Mouse (Mus musculus) right cerebral cortex, postnatal 36 days (tissue): ENCODE data around the gene Sarnp.
A peak's percentile ranks its signal among the peaks of the same experiment; 100 is the strongest.

Experiments used
- DNase-seq, 2 experiments: peaks; one replicate each; pipeline ENCODE4 v3.0.0; 2022; ENCODE audit warnings: low spot score in 2 of 2, mixed read lengths in 1 of 2

Sarnp gene

GRCm38 (mm10) chr10:128916665-128917064 is 99.5 kb downstream of the Sarnp start:
- no peak for DNase-seq

GRCm38 (mm10) chr10:128917400-128917799 is 100.3 kb downstream of the Sarnp start:
- DNase-seq = no peak

DNA sequence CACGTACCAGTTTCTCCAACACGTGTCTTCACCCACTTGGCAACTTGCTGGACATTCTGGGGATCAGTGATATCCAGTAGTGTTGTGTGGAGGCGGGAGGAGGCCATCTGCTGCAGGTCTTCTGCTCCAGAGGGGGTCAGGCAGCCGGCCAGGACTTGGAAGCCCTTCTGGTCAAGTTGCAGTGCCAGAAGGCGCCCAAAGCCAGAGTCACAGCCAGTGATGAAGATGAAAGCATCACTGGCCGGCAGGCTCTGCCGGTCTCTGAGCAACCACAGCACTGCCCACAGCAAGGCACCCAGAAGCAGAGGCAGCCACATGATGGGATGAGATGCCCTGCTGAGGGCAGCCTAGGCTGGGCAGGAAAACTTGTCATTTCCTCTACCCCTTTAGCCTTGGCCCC is 101.1 kb downstream of the Sarnp start:
- DNase-seq = no peak

DNA sequence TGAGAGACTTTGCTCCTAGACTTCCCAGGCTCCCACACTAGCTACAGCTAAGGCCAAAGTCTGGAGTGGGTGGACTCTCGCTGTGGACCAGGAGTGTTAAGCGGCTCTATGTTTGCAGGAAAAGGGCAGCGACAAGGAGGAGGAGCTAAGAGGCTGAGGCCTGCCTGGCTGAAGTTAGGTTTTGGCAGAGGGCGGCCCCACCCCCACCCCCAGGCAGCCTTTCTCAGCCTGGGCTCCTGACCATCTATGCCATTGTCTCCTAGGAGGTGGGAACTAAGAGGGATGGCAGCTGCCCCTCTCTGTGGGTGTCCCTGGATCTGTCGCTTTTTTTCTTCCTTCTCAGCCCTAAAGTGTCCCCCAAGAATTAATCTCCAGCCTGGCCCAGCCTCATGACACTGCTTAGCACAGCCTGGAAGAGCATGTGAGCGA is 102.1 kb downstream of the Sarnp start:
- no peak for DNase-seq

DNA sequence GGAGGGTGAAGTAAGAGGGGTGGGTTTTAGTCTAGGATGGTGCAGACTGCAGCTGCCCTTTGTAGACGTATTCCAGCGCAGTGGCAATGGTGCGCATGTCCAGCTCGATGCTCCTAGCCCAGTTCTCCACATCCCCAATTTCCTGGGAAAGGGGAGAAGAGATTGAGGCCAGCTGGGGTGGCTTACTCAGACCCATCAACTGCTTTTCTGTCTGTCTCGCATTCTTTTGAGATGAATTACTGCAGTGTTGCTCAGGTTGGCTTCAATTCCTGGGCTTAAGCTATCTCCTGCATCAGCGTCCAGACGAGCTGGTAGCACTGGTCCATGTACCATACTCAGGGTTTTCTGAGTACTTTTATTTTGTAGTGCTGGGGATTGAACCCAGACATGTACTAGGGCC is 102.8 kb downstream of the Sarnp start:
- no peak for DNase-seq

- DNase-seq = no peak
Measured at GRCm38 (mm10) chr10:128920736-128921161, 103.6 kb downstream of the Sarnp start.

DNA sequence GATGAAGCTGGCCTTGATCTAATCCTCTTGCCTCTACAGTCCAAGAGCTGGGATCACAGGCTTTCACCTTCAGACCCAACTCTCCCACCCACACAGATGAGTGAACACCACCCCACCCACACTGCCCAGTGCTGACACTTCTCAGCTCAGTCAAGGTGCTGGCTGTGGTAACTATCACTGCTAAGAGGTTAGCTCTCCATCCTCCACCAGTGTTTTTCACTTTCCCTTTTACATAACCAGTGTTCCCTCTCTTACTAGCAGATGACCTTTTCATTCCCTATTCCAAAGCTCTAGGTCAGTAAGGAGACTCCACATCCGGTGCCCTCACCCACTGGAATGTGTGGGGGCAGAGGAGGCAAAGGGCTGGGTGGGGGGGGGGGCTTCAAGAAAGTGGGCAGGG is 104.1 kb downstream of the Sarnp start:
- no peak for DNase-seq

- DNase-seq = no peak
Measured at GRCm38 (mm10) chr10:128921883-128922821, 105.0 kb downstream of the Sarnp start.

GRCm38 (mm10) chr10:128922822-128923012 is 105.6 kb downstream of the Sarnp start, which contains the start of gene Rdh5:
Gene Rdh5 (minus strand): TSS chr10:128922888.
- DNase-seq = no peak

DNA sequence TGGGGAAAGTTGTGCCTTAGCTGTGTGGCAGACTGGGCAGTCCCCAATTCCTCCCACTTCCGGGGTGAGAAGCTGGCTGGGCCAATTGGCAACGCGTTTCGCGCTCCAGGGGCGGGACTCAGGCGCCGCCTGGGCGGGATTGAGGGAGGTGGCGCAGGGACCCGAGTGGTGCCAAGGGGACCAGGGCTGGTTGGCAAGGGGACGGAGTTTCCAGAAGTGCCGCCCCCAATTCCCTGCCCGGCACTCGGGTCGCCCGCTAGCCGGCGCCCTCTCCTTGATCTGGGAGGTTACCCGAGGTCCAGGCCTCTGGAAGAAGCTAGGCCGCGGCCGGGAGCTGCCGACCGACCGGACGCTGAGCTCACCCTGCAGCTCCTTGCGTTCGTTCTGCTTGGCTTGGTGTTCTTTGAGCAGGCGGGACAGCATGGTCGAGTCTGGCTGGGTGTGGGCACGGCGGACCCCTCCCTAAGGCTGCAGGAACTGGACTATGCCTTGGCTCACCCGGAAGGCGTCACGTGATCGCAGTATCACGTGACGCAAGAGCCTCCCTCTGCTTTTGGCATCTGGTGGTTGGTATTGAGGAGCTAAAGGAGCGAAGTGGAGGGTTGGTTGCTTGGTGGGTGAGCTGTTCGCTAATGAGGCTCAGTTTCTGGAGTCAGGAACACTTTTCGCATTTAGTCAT is 106.0 kb downstream of the Sarnp start:
- DNase-seq = peak; percentile 90 to 92

GRCm38 (mm10) chr10:128923935-128924334 is 106.8 kb downstream of the Sarnp start, which contains the start of gene Bloc1s1:
Gene Bloc1s1 (minus strand): TSS chr10:128924035.
- no peak for DNase-seq
